Mouse (Mus musculus) embryonic facial prominence, embryonic 11.5 days (tissue): ENCODE measurements around the gene Pycr2. TPM values are rescaled to one million over a fixed set of nuclear protein-coding genes. Genes with fewer than 3 reads are reported as not detected.

Experiments used
- ATAC-seq: fragments of 200-750 bp; cut with Nextera tagmentation; replicated peaks from 2 replicates; pipeline ENCODE4 v1.8.0; 2017; ENCODE audit warnings: low read depth; ENCODE audit not compliant: insufficient number of reproducible peaks, low FRiP score, low TSS enrichment
- DNase-seq: peaks from one replicate; pipeline ENCODE4 v3.0.0-alpha.2; 2015; ENCODE audit warnings: low spot score
- H3K27ac ChIP-seq: fragments of 300-500 bp; sonication (generic); replicated peaks from 2 replicates; pipeline ENCODE4 v1.5.1; 2014; ENCODE audit warnings: mild to moderate bottlenecking, low read depth, low read length, control low read depth
- H3K27me3 ChIP-seq: fragments of 300-500 bp; sonication (generic); 2 replicates; pipeline ENCODE4 v1.6.1; 2014; ENCODE audit warnings: mild to moderate bottlenecking, low read length, moderate library complexity, mixed read lengths; ENCODE audit not compliant: control insufficient read depth, insufficient read depth
- H3K36me3 ChIP-seq: fragments of 300-500 bp; sonication (generic); replicated peaks from 2 replicates; pipeline ENCODE4 v1.6.1; 2014; ENCODE audit warnings: low read depth, mild to moderate bottlenecking, low read length, moderate library complexity, mixed read lengths; ENCODE audit not compliant: control insufficient read depth, insufficient read depth
- H3K4me1 ChIP-seq: fragments of 300-500 bp; sonication (generic); 2 replicates; pipeline ENCODE4 v1.6.1; 2014; ENCODE audit warnings: low read length, mixed read lengths; ENCODE audit not compliant: control insufficient read depth, insufficient read depth
- H3K4me2 ChIP-seq: fragments of 300-500 bp; sonication (generic); 2 replicates; pipeline ENCODE4 v1.6.1; 2014; ENCODE audit warnings: low read depth, mild to moderate bottlenecking, control low read depth, low read length, moderate library complexity
- H3K4me3 ChIP-seq: fragments of 300-500 bp; sonication (generic); 2 replicates; pipeline ENCODE4 v1.5.1; 2014; ENCODE audit warnings: low read depth, low read length, control low read depth
- H3K9ac ChIP-seq: fragments of 300-500 bp; sonication (generic); replicated peaks from 2 replicates; pipeline ENCODE4 v1.6.1; 2014; ENCODE audit warnings: mild to moderate bottlenecking, control low read depth, low read length
- H3K9me3 ChIP-seq: fragments of 300-500 bp; sonication (generic); replicated peaks from 2 replicates; pipeline ENCODE4 v1.6.1; 2016; ENCODE audit warnings: mild to moderate bottlenecking, low read length, inconsistent platforms, mixed read lengths; ENCODE audit not compliant: control insufficient read depth
- WGBS: fragments of 180-500 bp; shearing (Covaris S2); extraction: QIAGEN DNeasy Blood & Tissue Kit; methylation state at CpG from one replicate; pipeline ENCODE4 v1.1.7; 2014; 5-methylcytosine and 5-hydroxymethylcytosine counted together
- polyA plus RNA-seq: library from polyadenylated mRNA; unstranded; fragments of >200 nt; fragmentation: Nextera tagmentation; extraction: Ambion mirVana; gene quantifications from 2 replicates; pipeline ENCODE4 v1.2.1, GENCODE M21; 2014

Pycr2 gene
- polyA plus RNA-seq, 1 experiment from 2014 or later = 92.7 TPM

GRCm38 (mm10) chr1:180922273-180923048, 18.4 kb downstream of the Pycr2 start:
- 78% methylated on average over 6 of the region's 6 CpGs for WGBS
- H3K9ac ChIP-seq = no peak overlapping the region

GRCm38 (mm10) chr1:180924737-180925136, 20.6 kb downstream of the Pycr2 start:
- H3K4me3 ChIP-seq = no peak overlapping the region
- no peak overlapping the region for H3K27ac ChIP-seq
- ATAC-seq = no peak
- 37% methylated on average over 2 of the region's 2 CpGs for WGBS
- H3K4me2 ChIP-seq = no peak overlapping the region
- no peaks in the 10 kb centered on the region for H3K9me3 ChIP-seq
- H3K9ac ChIP-seq = no peak overlapping the region
- no peaks in the 10 kb centered on the region for H3K36me3 ChIP-seq
- no peaks in the 10 kb centered on the region for H3K4me1 ChIP-seq
- H3K27me3 ChIP-seq = no peaks in the 10 kb centered on the region
- no peak for DNase-seq

More at GRCm38 (mm10) chr1:180922273-180923048, 18.4 kb downstream of the Pycr2 start:
- DNase-seq = no peak
- Histone ChIP-seq H3K27ac (no peak overlapping the region), H3K9me3 (no peaks in the 10 kb centered on the region), H3K36me3 (no peaks in the 10 kb centered on the region), H3K4me3 (no peak overlapping the region), H3K4me2 (no peak overlapping the region), H3K27me3 (no peaks in the 10 kb centered on the region), H3K4me1 (no peaks in the 10 kb centered on the region)
- no peak for ATAC-seq

- no peak overlapping the region for H3K27ac ChIP-seq
- no peak overlapping the region for H3K4me2 ChIP-seq
- DNase-seq = no peak
- H3K4me3 ChIP-seq = no peak overlapping the region
- ATAC-seq = no peak
- no peak overlapping the region for H3K9ac ChIP-seq
- no peaks in the 10 kb centered on the region for H3K9me3 ChIP-seq
- WGBS = 69% methylated on average over 4 of the region's 4 CpGs
- H3K4me1 ChIP-seq = no peaks in the 10 kb centered on the region
- H3K36me3 ChIP-seq = no peaks in the 10 kb centered on the region
- H3K27me3 ChIP-seq = no peaks in the 10 kb centered on the region
Measured at GRCm38 (mm10) chr1:180926286-180926685, 22.2 kb downstream of the Pycr2 start.

- no peak for ATAC-seq
- Histone ChIP-seq H3K4me1 (no peaks in the 10 kb centered on the region), H3K27ac (no peak overlapping the region), H3K4me3 (no peak overlapping the region), H3K4me2 (no peak overlapping the region), H3K9ac (no peak overlapping the region), H3K9me3 (no peaks in the 10 kb centered on the region), H3K36me3 (no peaks in the 10 kb centered on the region), H3K27me3 (peaks cover 8% of the 10 kb centered on the region)
- DNase-seq = no peak
- WGBS = 59% methylated on average over 2 of the region's 2 CpGs
Measured at GRCm38 (mm10) chr1:180929599-180929998, 25.5 kb downstream of the Pycr2 start.

GRCm38 (mm10) chr1:180931106-180931505, 27.0 kb downstream of the Pycr2 start:
- no peak overlapping the region for H3K4me3 ChIP-seq
- no peak for DNase-seq
- H3K9me3 ChIP-seq = no peaks in the 10 kb centered on the region
- ATAC-seq = no peak
- no peaks in the 10 kb centered on the region for H3K36me3 ChIP-seq
- H3K9ac ChIP-seq = no peak overlapping the region
- no peaks in the 10 kb centered on the region for H3K4me1 ChIP-seq
- no peak overlapping the region for H3K27ac ChIP-seq
- no peak overlapping the region for H3K4me2 ChIP-seq
- H3K27me3 ChIP-seq = peaks cover 22% of the 10 kb centered on the region
- WGBS = 86% methylated on average over 3 of the region's 3 CpGs

GRCm38 (mm10) chr1:180933659-180934058, 29.6 kb downstream of the Pycr2 start:
- Histone ChIP-seq H3K27ac (no peak overlapping the region), H3K4me3 (no peak overlapping the region), H3K9me3 (no peaks in the 10 kb centered on the region), H3K4me1 (no peaks in the 10 kb centered on the region), H3K9ac (no peak overlapping the region), H3K4me2 (no peak overlapping the region), H3K36me3 (no peaks in the 10 kb centered on the region), H3K27me3 (peaks cover 32% of the 10 kb centered on the region)
- no peak for DNase-seq
- 18% methylated on average over 6 of the region's 6 CpGs for WGBS
- ATAC-seq = no peak

GRCm38 (mm10) chr1:180934467-180935419, 30.6 kb downstream of the Pycr2 start, which contains the start of gene Lefty1:
TSS of gene Lefty1 (plus strand) at chr1:180935022.
- DNase-seq (no peak), ATAC-seq (no peak)
- WGBS = 9% methylated on average over 21 of the region's 21 CpGs
- Histone ChIP-seq H3K27me3 (peaks cover 32% of the 10 kb centered on the region), H3K27ac (no peak within 1 kb of the TSS), H3K36me3 (no peaks in the 10 kb centered on the region), H3K4me1 (no peaks in the 10 kb centered on the region), H3K4me3 (no peak within 1 kb of the TSS), H3K4me2 (no peak within 1 kb of the TSS), H3K9ac (no peak within 1 kb of the TSS), H3K9me3 (no peaks in the 10 kb centered on the region)
